ENCODE assay signal across 9 mouse cellular contexts in the genomic region with DNA sequence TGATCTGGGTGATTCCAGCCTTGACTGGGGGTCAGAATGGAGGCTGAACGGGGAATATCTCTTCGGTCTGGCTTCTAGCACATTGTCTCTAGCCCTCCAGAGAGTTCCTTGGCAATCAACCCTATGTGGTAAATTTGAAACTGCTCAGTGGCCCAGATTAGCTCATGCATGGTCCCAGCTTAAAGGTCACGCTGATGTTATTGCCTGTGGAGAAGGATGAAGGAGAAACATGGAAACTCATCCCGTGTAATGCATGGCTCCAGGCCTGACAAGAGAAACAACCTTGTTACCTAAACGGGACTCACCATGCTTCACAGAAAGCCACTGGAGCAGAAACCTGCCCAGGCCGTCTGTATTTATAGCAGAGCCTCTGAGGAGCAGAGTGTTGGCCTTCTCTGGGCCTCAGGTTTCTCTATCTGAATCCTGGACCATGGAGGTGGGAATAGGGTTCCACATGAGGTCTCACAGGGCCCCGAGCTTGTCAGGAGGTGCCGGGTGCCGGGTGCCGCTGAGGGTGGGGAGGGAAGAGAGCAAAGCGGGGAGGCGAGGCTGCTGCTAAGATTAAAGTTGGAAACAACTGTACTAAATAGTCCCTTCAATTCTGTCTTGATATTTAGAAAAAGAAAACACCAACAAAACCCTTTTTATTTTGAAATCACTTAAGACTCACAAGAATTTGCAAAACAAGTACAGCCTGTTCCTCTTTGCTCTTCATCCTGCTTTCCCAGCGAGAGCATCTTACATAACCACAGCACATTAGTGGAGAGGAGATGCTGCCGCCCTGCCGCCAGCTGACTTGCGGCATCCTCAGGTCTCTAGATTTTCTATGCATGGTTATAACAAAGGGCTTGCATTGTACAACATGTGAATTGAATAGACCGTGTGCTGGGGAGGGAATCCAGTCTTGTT.
DNase-seq lines count a peak whose midpoint lies in the region; ATAC-seq and TF ChIP-seq lines count a peak whose summit lies in the region.
"Had no signal": no experiment of that assay in that cellular context is flagged by ENCODE, and none has a peak within 500 bp of the region (broad histone marks: within the 10 kb centered on the region; RNA-seq: fewer than 3 reads in every experiment).

No protein-coding gene starts in this region.

- H3K4me1 ChIP-seq in cerebellum, adult 2 months (ENCODE audit: control insufficient read depth, insufficient read depth, low read length): peaks cover 3% of the 10 kb centered on the region
- H3K4me1 ChIP-seq in lung, postnatal 0 days (ENCODE audit: insufficient read depth, low read depth, low read length): 0 out of 2 replicates have a peak, but pooled peaks cover 5% of the 10 kb centered on the region
- H3K4me1 ChIP-seq in forebrain, embryonic 16.5 days (replicated peaks; ENCODE audit: control insufficient read depth, insufficient read depth, low read length): no peaks in the 10 kb centered on the region

- H3K4me2 ChIP-seq in lung, postnatal 0 days (replicated peaks; ENCODE audit: low read depth, low read length): no peak overlapping the region
- no peak overlapping the region for H3K4me2 ChIP-seq in forebrain, embryonic 16.5 days (ENCODE audit: low read length)
- H3K4me2 ChIP-seq: heart, embryonic 13.5 days had no signal

- no peak for TF ChIP-seq POLR2A in cerebellum, adult 2 months (IDR thresholded peaks at IDR 0.05; ENCODE audit: borderline replicate concordance, insufficient read depth, low read length)

- H3K9me3 ChIP-seq in lung, postnatal 0 days (ENCODE audit: low read length): no peaks in the 10 kb centered on the region
- H3K9me3 ChIP-seq in forebrain, embryonic 16.5 days (ENCODE audit: control insufficient read depth, low read length): no peaks in the 10 kb centered on the region
- H3K9me3 ChIP-seq: heart, embryonic 13.5 days had no signal

- TF ChIP-seq EP300 in lung, postnatal 0 days (IDR thresholded peaks at IDR 0.05): peak; percentile 80

- no peaks in the 10 kb centered on the region for H3K27me3 ChIP-seq in cerebellum, adult 2 months (ENCODE audit: control insufficient read depth, insufficient read depth, low read length)
- no peaks in the 10 kb centered on the region for H3K27me3 ChIP-seq in lung, postnatal 0 days (replicated peaks; ENCODE audit: insufficient read depth, low read length)
- no peaks in the 10 kb centered on the region for H3K27me3 ChIP-seq in forebrain, embryonic 16.5 days (replicated peaks; ENCODE audit: control insufficient read depth, insufficient read depth, low read length)
- H3K27me3 ChIP-seq: heart, embryonic 13.5 days had no signal

- H3K27ac ChIP-seq in cerebellum, adult 2 months (ENCODE audit: insufficient read depth, low read length): peak overlapping the region; percentile 48; the same call in 1 of the 2 replicates
- peak overlapping the region; percentile 59 for H3K27ac ChIP-seq in lung, postnatal 0 days (ENCODE audit: low read length)
- H3K27ac ChIP-seq in forebrain, embryonic 16.5 days (ENCODE audit: low read length): no peak overlapping the region
- H3K27ac ChIP-seq: heart, embryonic 13.5 days had no signal

- 72% methylated on average over 17 of the region's 17 CpGs for WGBS in cerebellum, adult 2 months
- WGBS in lung, postnatal 0 days: 77% methylated on average over 17 of the region's 17 CpGs
- 80% methylated on average over 17 of the region's 17 CpGs for WGBS in forebrain, embryonic 16.5 days

- peak in 1 of 2 experiments; percentile 22 for DNase-seq in cerebellum, adult 2 months
- peak; percentile 65 for DNase-seq in layer of hippocampus, adult 11-12 months (ENCODE audit: low spot score)
- DNase-seq in layer of hippocampus, postnatal 10 days (ENCODE audit: low spot score in 2 of 2): no peak
- peak; percentile 68 for DNase-seq in gastrocnemius, postnatal 25 days
- DNase-seq in lung, postnatal 0 days (ENCODE audit: low spot score): peak; percentile 57
- DNase-seq in embryo, embryonic 9.5 days (ENCODE audit: extremely low spot score): no peak

- H3K4me3 ChIP-seq in cerebellum, adult 2 months (replicated peaks; ENCODE audit: insufficient read depth, low read depth, low read length): no peak overlapping the region
- no peak overlapping the region for H3K4me3 ChIP-seq in lung, postnatal 0 days (ENCODE audit: low read depth, low read length)
- H3K4me3 ChIP-seq in forebrain, embryonic 16.5 days (replicated peaks; ENCODE audit: low read length): no peak overlapping the region
- H3K4me3 ChIP-seq: heart, embryonic 13.5 days had no signal

- H3K9ac ChIP-seq in lung, postnatal 0 days (replicated peaks; ENCODE audit: low read depth): no peak overlapping the region
- no peak overlapping the region for H3K9ac ChIP-seq in forebrain, embryonic 16.5 days (replicated peaks; ENCODE audit: low read depth, low read length)
- H3K9ac ChIP-seq: heart, embryonic 13.5 days had no signal

- no peak for TF ChIP-seq CTCF in cerebellum, adult 2 months (IDR thresholded peaks at IDR 0.05; ENCODE audit: borderline replicate concordance, insufficient read depth, low read depth, low read length)
- TF ChIP-seq CTCF in lung, postnatal 0 days (IDR thresholded peaks at IDR 0.05): no peak

- H3K36me3 ChIP-seq in lung, postnatal 0 days (ENCODE audit: insufficient read depth, low read length): no peaks in the 10 kb centered on the region
- no peaks in the 10 kb centered on the region for H3K36me3 ChIP-seq in forebrain, embryonic 16.5 days (ENCODE audit: control insufficient read depth, insufficient read depth)

- no peak; the same call in 1 of the 2 replicates for ATAC-seq in cerebellum, adult (ENCODE audit: insufficient number of reproducible peaks, low FRiP score, low TSS enrichment)
- ATAC-seq in lung, postnatal 0 days: peak; percentile 17; the same call in 1 of the 2 replicates
- no peak for ATAC-seq in forebrain, embryonic 16.5 days

Comparison
In these comparisons a context has a peak if more than half of its experiments do, and no peak if none do; other contexts are left out.
1. DNase-seq: peak in layer of hippocampus, adult 11-12 months (single experiment), gastrocnemius, postnatal 25 days (single experiment) and lung, postnatal 0 days (single experiment); none in layer of hippocampus, postnatal 10 days (0 of 2) and embryo, embryonic 9.5 days (single experiment).